Mouse (Mus musculus) myocyte (in vitro differentiated cells): ENCODE measurements around the gene Ppil6. TPM values are rescaled to one million over a fixed set of nuclear protein-coding genes. Genes with fewer than 3 reads are reported as not detected.

Experiments
- H3K27me3 ChIP-seq: one replicate; pipeline ENCODE4 v1.6.1; 2011; ENCODE audit not compliant: control insufficient read depth, insufficient read depth, insufficient read length
- H3K36me3 ChIP-seq: one replicate; pipeline ENCODE4 v1.6.1; 2011; ENCODE audit not compliant: control insufficient read depth, insufficient read depth
- H3K4me2 ChIP-seq: one replicate; pipeline ENCODE4 v1.6.1; 2011; ENCODE audit warnings: low read depth, control low read depth
- H3K4me3 ChIP-seq: one replicate; pipeline ENCODE4 v1.5.1; 2011; ENCODE audit warnings: mild to moderate bottlenecking, control low read depth, moderate library complexity
- H3K79me2 ChIP-seq: one replicate; pipeline ENCODE4 v1.6.1; 2011; ENCODE audit not compliant: control insufficient read depth, insufficient read depth
- H3ac ChIP-seq: one replicate; pipeline ENCODE4 v1.6.1; 2011; ENCODE audit not compliant: control insufficient read depth, insufficient read length
- CEBPB ChIP-seq: IDR thresholded peaks from 2 replicates; pipeline ENCODE4 v1.6.1; 2011; ENCODE audit warnings: mild to moderate bottlenecking, moderate library complexity; ENCODE audit not compliant: poor library complexity, insufficient read depth, severe bottlenecking
- E2F4 ChIP-seq: IDR thresholded peaks from one replicate; pipeline ENCODE4 v1.6.1; 2011; ENCODE audit warnings: mild to moderate bottlenecking, control low read depth, moderate library complexity; ENCODE audit not compliant: insufficient read depth
- MAX ChIP-seq: IDR thresholded peaks from one replicate; pipeline ENCODE4 v1.6.1; 2011; ENCODE audit warnings: low read depth, mild to moderate bottlenecking, control low read depth
- MYOD1 ChIP-seq, 3 experiments: IDR thresholded peaks; one replicate each; pipeline ENCODE4 v1.6.1; 2011; ENCODE audit warnings: control low read depth in 2 of 3, low read depth in 2 of 3, mild to moderate bottlenecking in 2 of 3, moderate library complexity in 1 of 3; ENCODE audit not compliant: insufficient read length in 2 of 3, control insufficient read depth in 1 of 3
- MYOG ChIP-seq, 3 experiments: IDR thresholded peaks; one replicate each; pipeline ENCODE4 v1.6.1; 2011; ENCODE audit warnings: control low read depth in 2 of 3, low read depth in 2 of 3, mild to moderate bottlenecking in 2 of 3; ENCODE audit not compliant: insufficient read length in 2 of 3, control insufficient read depth in 1 of 3, insufficient read depth in 1 of 3
- POLR2A ChIP-seq: IDR thresholded peaks from one replicate; pipeline ENCODE4 v1.6.1; 2011; ENCODE audit warnings: low read depth, mild to moderate bottlenecking, control low read depth, moderate library complexity; ENCODE audit not compliant: insufficient read length
- POLR2AphosphoS2 ChIP-seq: IDR thresholded peaks from one replicate; pipeline ENCODE4 v1.6.1; 2011; ENCODE audit warnings: low read depth, control low read depth; ENCODE audit not compliant: insufficient read length
- REST ChIP-seq: IDR thresholded peaks from one replicate; pipeline ENCODE4 v1.6.1; 2011; ENCODE audit warnings: mild to moderate bottlenecking, control low read depth, moderate library complexity; ENCODE audit not compliant: insufficient read depth, insufficient read length
- SRF ChIP-seq: IDR thresholded peaks from one replicate; pipeline ENCODE4 v1.6.1; 2011; ENCODE audit warnings: low read depth; ENCODE audit not compliant: control insufficient read depth, insufficient read length
- TCF12 ChIP-seq: IDR thresholded peaks from one replicate; pipeline ENCODE4 v1.6.1; 2011; ENCODE audit warnings: mild to moderate bottlenecking, control low read depth; ENCODE audit not compliant: poor library complexity, insufficient read depth, severe bottlenecking
- TCF3 ChIP-seq: IDR thresholded peaks from one replicate; pipeline ENCODE4 v1.6.1; 2011; ENCODE audit warnings: low read depth, control low read depth; ENCODE audit not compliant: insufficient read length
- USF1 ChIP-seq: IDR thresholded peaks from one replicate; pipeline ENCODE4 v1.6.1; 2011; ENCODE audit warnings: low read depth, mild to moderate bottlenecking, control low read depth, moderate library complexity
- polyA plus RNA-seq: library from polyadenylated mRNA; unstranded; fragments of >200 nt; fragmentation: generic; extraction: Trizol; gene quantifications from one replicate; pipeline ENCODE4 v1.2.1, GENCODE M21; 2012; ENCODE audit warnings: missing spikeins

Gene Ppil6
- polyA plus RNA-seq, 1 experiment = 0.64 TPM

- Histone ChIP-seq H3K4me2 (no peak overlapping the region), H3K27me3 (no peaks in the 10 kb centered on the region), H3ac (no peak overlapping the region), H3K36me3 (no peaks in the 10 kb centered on the region), H3K79me2 (no peaks in the 10 kb centered on the region), H3K4me3 (no peak overlapping the region)
- TF ChIP-seq MYOD1 (IDR thresholded peaks at IDR 0.05; ENCODE audit: control insufficient read depth in 1 of 3, insufficient read length in 2 of 3, low read depth in 2 of 3) (no peak), POLR2AphosphoS2 (no peak), SRF (no peak), CEBPB (no peak), MAX (no peak)
Observed at GRCm38 (mm10) chr10:41472962-41473481, 17.2 kb upstream of the Ppil6 start.

GRCm38 (mm10) chr10:41473782-41474468 lies 16.3 kb upstream of the Ppil6 start:
- TF ChIP-seq MAX (no peak), E2F4 (no peak), POLR2AphosphoS2 (no peak), SRF (no peak), TCF12 (no peak), REST (no peak), TCF3 (no peak), MYOD1 (IDR thresholded peaks at IDR 0.05; ENCODE audit: control insufficient read depth in 1 of 3, insufficient read length in 2 of 3, low read depth in 2 of 3) (no peak), POLR2A (no peak), MYOG (IDR thresholded peaks at IDR 0.05; ENCODE audit: control insufficient read depth in 1 of 3, insufficient read depth in 1 of 3, insufficient read length in 2 of 3, low read depth in 2 of 3) (no peak), CEBPB (no peak), USF1 (no peak)
- Histone ChIP-seq H3K79me2 (no peaks in the 10 kb centered on the region), H3K4me3 (no peak overlapping the region), H3ac (no peak overlapping the region), H3K4me2 (no peak overlapping the region), H3K36me3 (no peaks in the 10 kb centered on the region), H3K27me3 (no peaks in the 10 kb centered on the region)

GRCm38 (mm10) chr10:41474981-41475391 lies 15.3 kb upstream of the Ppil6 start:
- no peak for TF ChIP-seq POLR2AphosphoS2
- no peak for TF ChIP-seq POLR2A
- TF ChIP-seq TCF3 = no peak
- no peak for TF ChIP-seq USF1
- TF ChIP-seq REST = no peak
- TF ChIP-seq E2F4 = no peak
- peak in 1 of 3 experiments; percentile 63 for TF ChIP-seq MYOG (IDR thresholded peaks at IDR 0.05; ENCODE audit: control insufficient read depth in 1 of 3, insufficient read depth in 1 of 3, insufficient read length in 2 of 3, low read depth in 2 of 3)
- no peak for TF ChIP-seq SRF
- TF ChIP-seq CEBPB = no peak
- no peak for TF ChIP-seq MAX
- TF ChIP-seq TCF12 = no peak
- TF ChIP-seq MYOD1 (IDR thresholded peaks at IDR 0.05; ENCODE audit: control insufficient read depth in 1 of 3, insufficient read length in 2 of 3, low read depth in 2 of 3) = peak in 2 of 3 experiments; percentile 21 to 30
- H3K79me2 ChIP-seq = no peaks in the 10 kb centered on the region
- H3K4me3 ChIP-seq = no peak overlapping the region
- H3K4me2 ChIP-seq = peak overlapping the region; percentile 89
- H3ac ChIP-seq = no peak overlapping the region
- no peaks in the 10 kb centered on the region for H3K27me3 ChIP-seq
- H3K36me3 ChIP-seq = no peaks in the 10 kb centered on the region

- TF ChIP-seq SRF = no peak
- peak in 1 of 3 experiments; percentile 24 for TF ChIP-seq MYOD1 (IDR thresholded peaks at IDR 0.05; ENCODE audit: control insufficient read depth in 1 of 3, insufficient read length in 2 of 3, low read depth in 2 of 3)
- TF ChIP-seq TCF12 = no peak
- no peak for TF ChIP-seq TCF3
- TF ChIP-seq MAX = no peak
- TF ChIP-seq USF1 = no peak
- no peak for TF ChIP-seq MYOG (IDR thresholded peaks at IDR 0.05; ENCODE audit: control insufficient read depth in 1 of 3, insufficient read depth in 1 of 3, insufficient read length in 2 of 3, low read depth in 2 of 3)
- no peak for TF ChIP-seq REST
- TF ChIP-seq POLR2A = peak; percentile 75
- no peak for TF ChIP-seq E2F4
- TF ChIP-seq POLR2AphosphoS2 = peak; percentile 89
- no peak for TF ChIP-seq CEBPB
- peak within 1 kb of the TSS; percentile 89 for H3K4me2 ChIP-seq
- H3K4me3 ChIP-seq = peak within 1 kb of the TSS; percentile 93
- peaks cover 8% of the 10 kb centered on the region for H3K36me3 ChIP-seq
- H3K79me2 ChIP-seq = no peaks in the 10 kb centered on the region
- peak within 1 kb of the TSS; percentile 47 for H3ac ChIP-seq
- no peaks in the 10 kb centered on the region for H3K27me3 ChIP-seq
Observed at GRCm38 (mm10) chr10:41476171-41477017, 13.8 kb upstream of the Ppil6 start, which contains the start of gene Mical1. TSS of gene Mical1 (plus strand) at chr10:41476314.
